Mouse (Mus musculus) T-cell, adult 2 months (primary cell): ENCODE data around the gene Lgr5.

Source experiments
- DNase-seq: peaks from one replicate; pipeline ENCODE4 v3.0.0; 2022; ENCODE audit warnings: low spot score

Gene Lgr5

GRCm38 (mm10) chr10:115505155-115505554, 82.4 kb downstream of the Lgr5 start:
- DNase-seq, result no peak

- no peak for DNase-seq
Observed at GRCm38 (mm10) chr10:115493778-115494141, 93.8 kb downstream of the Lgr5 start.

- DNase-seq, result no peak
Observed at GRCm38 (mm10) chr10:115492956-115493777, 94.4 kb downstream of the Lgr5 start.

GRCm38 (mm10) chr10:115491803-115492510, 95.6 kb downstream of the Lgr5 start:
- DNase-seq, result no peak

GRCm38 (mm10) chr10:115485602-115486001, 102.0 kb downstream of the Lgr5 start:
- DNase-seq, result no peak

- no peak for DNase-seq
Observed at GRCm38 (mm10) chr10:115484660-115485059, 102.9 kb downstream of the Lgr5 start.

- no peak for DNase-seq
Observed at GRCm38 (mm10) chr10:115478441-115479141, 109.0 kb downstream of the Lgr5 start.

- no peak for DNase-seq
Observed at GRCm38 (mm10) chr10:115476506-115476905, 111.1 kb downstream of the Lgr5 start.

- DNase-seq, result no peak
Observed at GRCm38 (mm10) chr10:115475000-115475550, 112.5 kb downstream of the Lgr5 start.

GRCm38 (mm10) chr10:115473213-115473961, 114.2 kb downstream of the Lgr5 start:
- DNase-seq, result no peak

GRCm38 (mm10) chr10:115470621-115471334, 116.8 kb downstream of the Lgr5 start:
- DNase-seq, result no peak

- no peak for DNase-seq
Observed at GRCm38 (mm10) chr10:115469040-115469439, 118.5 kb downstream of the Lgr5 start.

GRCm38 (mm10) chr10:115468632-115469031, 118.9 kb downstream of the Lgr5 start:
- no peak for DNase-seq

GRCm38 (mm10) chr10:115467985-115468384, 119.6 kb downstream of the Lgr5 start:
- no peak for DNase-seq

- no peak for DNase-seq
Observed at GRCm38 (mm10) chr10:115465778-115466177, 121.8 kb downstream of the Lgr5 start.

- no peak for DNase-seq
Observed at GRCm38 (mm10) chr10:115465072-115465471, 122.5 kb downstream of the Lgr5 start.

- no peak for DNase-seq
Observed at GRCm38 (mm10) chr10:115462646-115463045, 124.9 kb downstream of the Lgr5 start.

GRCm38 (mm10) chr10:115457368-115458021, 130.1 kb downstream of the Lgr5 start:
- no peak for DNase-seq

GRCm38 (mm10) chr10:115448614-115449013, 139.0 kb downstream of the Lgr5 start:
- no peak for DNase-seq

- DNase-seq, result no peak
Observed at GRCm38 (mm10) chr10:115437286-115437685, 150.3 kb downstream of the Lgr5 start.

- DNase-seq, result no peak
Observed at GRCm38 (mm10) chr10:115425351-115425750, 162.2 kb downstream of the Lgr5 start.
